Mouse (Mus musculus): ENCODE results near the gene Pkib. TPM values are rescaled to one million over a fixed set of nuclear protein-coding genes. Genes with fewer than 3 reads are reported as not detected.

Gene Pkib
- polyA plus RNA-seq, 1 experiment from 2014 or later, result 2.7 TPM

- H3K9me3 ChIP-seq (replicated peaks; ENCODE audit: control insufficient read depth, low read length), result no peaks in the 10 kb centered on the region
- WGBS, result 26% methylated on average over 7 of the region's 7 CpGs
Observed at GRCm38 (mm10) chr10:57784131-57784875, 152.5 kb downstream of the Pkib start.

GRCm38 (mm10) chr10:57784876-57785150 is 153.0 kb downstream of the Pkib start, which contains the start of gene Fabp7:
TSS of gene Fabp7 (plus strand) at chr10:57784881.
- H3K27ac ChIP-seq (ENCODE audit: low read length), result no peak within 1 kb of the TSS
- H3K9me3 ChIP-seq (replicated peaks; ENCODE audit: control insufficient read depth, low read length), result no peaks in the 10 kb centered on the region
- no peak for ATAC-seq (replicated peaks; ENCODE audit: extremely low read depth, insufficient read depth, low FRiP score)
- no peak within 1 kb of the TSS for H3K9ac ChIP-seq (ENCODE audit: low read length)
- H3K4me3 ChIP-seq (ENCODE audit: low read length), result no peak within 1 kb of the TSS; the same call in 1 of the 2 replicates
- H3K36me3 ChIP-seq (ENCODE audit: control insufficient read depth, insufficient read depth), result no peaks in the 10 kb centered on the region
- H3K4me2 ChIP-seq (ENCODE audit: low read depth, low read length), result peak within 1 kb of the TSS; percentile 11
- H3K27me3 ChIP-seq (ENCODE audit: control insufficient read depth, insufficient read depth, low read length), result no peaks in the 10 kb centered on the region
- H3K4me1 ChIP-seq (ENCODE audit: control insufficient read depth, insufficient read depth, low read length), result peaks cover 6% of the 10 kb centered on the region
- 27% methylated on average over 7 of the region's 7 CpGs for WGBS

More at GRCm38 (mm10) chr10:57784131-57784875, 152.5 kb downstream of the Pkib start:
- Histone ChIP-seq H3K4me1 (ENCODE audit: control insufficient read depth, insufficient read depth, low read length) (peaks cover 6% of the 10 kb centered on the region), H3K4me2 (ENCODE audit: low read depth, low read length) (peak overlapping the region; percentile 11), H3K27me3 (ENCODE audit: control insufficient read depth, insufficient read depth, low read length) (no peaks in the 10 kb centered on the region), H3K27ac (ENCODE audit: low read length) (no peak overlapping the region), H3K9ac (ENCODE audit: low read length) (no peak overlapping the region), H3K36me3 (ENCODE audit: control insufficient read depth, insufficient read depth) (no peaks in the 10 kb centered on the region), H3K4me3 (ENCODE audit: low read length) (no peak overlapping the region; the same call in 1 of the 2 replicates)
- ATAC-seq (replicated peaks; ENCODE audit: extremely low read depth, insufficient read depth, low FRiP score), result no peak

- peaks cover 6% of the 10 kb centered on the region for H3K4me1 ChIP-seq (ENCODE audit: control insufficient read depth, insufficient read depth, low read length)
Observed at GRCm38 (mm10) chr10:57785552-57785951, 153.8 kb downstream of the Pkib start.

More at GRCm38 (mm10) chr10:57785552-57785951, 153.8 kb downstream of the Pkib start:
- Histone ChIP-seq H3K9me3 (replicated peaks; ENCODE audit: control insufficient read depth, low read length) (no peaks in the 10 kb centered on the region), H3K9ac (ENCODE audit: low read length) (no peak overlapping the region), H3K27ac (ENCODE audit: low read length) (no peak overlapping the region), H3K4me3 (ENCODE audit: low read length) (no peak overlapping the region), H3K4me2 (ENCODE audit: low read depth, low read length) (no peak overlapping the region), H3K36me3 (ENCODE audit: control insufficient read depth, insufficient read depth) (no peaks in the 10 kb centered on the region), H3K27me3 (ENCODE audit: control insufficient read depth, insufficient read depth, low read length) (no peaks in the 10 kb centered on the region)
- no peak for ATAC-seq (replicated peaks; ENCODE audit: extremely low read depth, insufficient read depth, low FRiP score)
- WGBS, result 66% methylated on average over 2 of the region's 2 CpGs

Other genes with a start within 250 kb of the Pkib start
- 19.8 and 20.4 TPM in 2 replicates for gene Hsf2, start 145.6 kb upstream of the Pkib start, polyA plus RNA-seq (2015; fragmentation: Nextera tagmentation; extraction: Ambion mirVana)
- 149 and 168 TPM in 2 replicates for gene Serinc1, start 99.5 kb upstream of the Pkib start, polyA plus RNA-seq (2015; fragmentation: Nextera tagmentation; extraction: Ambion mirVana)
- gene Fabp7, start 152.9 kb downstream of the Pkib start, polyA plus RNA-seq (2015; fragmentation: Nextera tagmentation; extraction: Ambion mirVana), result 11.5 and 12.9 TPM in 2 replicates
- gene Smpdl3a, start 162.4 kb downstream of the Pkib start, polyA plus RNA-seq (2015; fragmentation: Nextera tagmentation; extraction: Ambion mirVana), result 40.5 and 41.2 TPM in 2 replicates